Mouse (Mus musculus): ENCODE measurements at regions not wholly inside any gene's neighbourhood (a gene's known extent, or its start where the extent isn't known, plus 50 kb on each side); places are given as distances from the start of the nearest gene placed in this dataset.

GRCm38 (mm10) chr10:118011687-118012567, 129.7 kb upstream of the Mdm1 start:
- TF ChIP-seq NELFE (IDR thresholded peaks at IDR 0.05; ENCODE audit: low read depth, low read length) (no peak), MAFK (IDR thresholded peaks at IDR 0.05; ENCODE audit: insufficient replicate concordance, low read length) (no peak), UBTF (IDR thresholded peaks at IDR 0.05; ENCODE audit: low read depth, low read length) (no peak), USF2 (conservative IDR thresholded peaks at IDR 0.05; ENCODE audit: low read depth, low read length) (no peak), CTCF (conservative IDR thresholded peaks at IDR 0.05 in 1 of 2, IDR thresholded peaks at IDR 0.05 in 1 of 2; ENCODE audit: low read depth in 2 of 2, low read length in 2 of 2) (no peak), POLR2AphosphoS2 (IDR thresholded peaks at IDR 0.05; ENCODE audit: low read depth, low read length) (no peak)

Data from CH12.LX (cell line).